Mouse (Mus musculus) midbrain, postnatal 0 days (tissue): ENCODE results near the gene Tfeb. TPM values are rescaled to one million over a fixed set of nuclear protein-coding genes. Genes with fewer than 3 reads are reported as not detected.

ENCODE experiments used
- ATAC-seq: fragments of 200-750 bp; cut with Nextera tagmentation; 2 replicates; pipeline ENCODE4 v1.8.0; 2017; ENCODE audit warnings: moderate number of reproducible peaks, mild to moderate bottlenecking, moderate TSS enrichment, moderate library complexity; ENCODE audit not compliant: low FRiP score
- DNase-seq: peaks from one replicate; pipeline ENCODE4 v3.0.0-alpha.2; 2015; ENCODE audit warnings: low spot score
- H3K27ac ChIP-seq: fragments of 300-500 bp; sonication (generic); 2 replicates; pipeline ENCODE4 v1.5.1; 2014; ENCODE audit warnings: low read depth, mild to moderate bottlenecking, low read length, mixed read lengths
- H3K27me3 ChIP-seq: fragments of 300-500 bp; sonication (generic); 2 replicates; pipeline ENCODE4 v1.6.1; 2014; ENCODE audit warnings: low read length, control low read depth, mixed read lengths; ENCODE audit not compliant: insufficient read depth
- H3K36me3 ChIP-seq: fragments of 300-500 bp; sonication (generic); 2 replicates; pipeline ENCODE4 v1.6.1; 2014; ENCODE audit warnings: low read length, control low read depth, mixed read lengths; ENCODE audit not compliant: insufficient read depth
- H3K4me1 ChIP-seq: fragments of 300-500 bp; sonication (generic); 2 replicates; pipeline ENCODE4 v1.6.1; 2014; ENCODE audit warnings: mild to moderate bottlenecking, control low read depth, antibody characterized with exemption, low read length, mixed read lengths; ENCODE audit not compliant: insufficient read depth
- H3K4me2 ChIP-seq: fragments of 300-500 bp; sonication (generic); 2 replicates; pipeline ENCODE4 v1.6.1; 2014; ENCODE audit warnings: low read depth, mild to moderate bottlenecking, low read length, mixed read lengths; ENCODE audit not compliant: poor library complexity, severe bottlenecking
- H3K4me3 ChIP-seq: fragments of 300-500 bp; sonication (generic); 2 replicates; pipeline ENCODE4 v1.5.1; 2014; ENCODE audit warnings: low read depth, mild to moderate bottlenecking, low read length, moderate library complexity
- H3K9ac ChIP-seq: fragments of 300-500 bp; sonication (generic); replicated peaks from 2 replicates; pipeline ENCODE4 v1.6.1; 2014; ENCODE audit warnings: mild to moderate bottlenecking, low read length, moderate library complexity, mixed read lengths; ENCODE audit not compliant: poor library complexity, severe bottlenecking
- H3K9me3 ChIP-seq: fragments of 300-500 bp; sonication (generic); 2 replicates; pipeline ENCODE4 v1.6.1; 2016; ENCODE audit warnings: low read length, control low read depth
- CTCF ChIP-seq: IDR thresholded peaks from 2 replicates; pipeline ENCODE4 v1.5.1; 2016; ENCODE audit warnings: antibody characterized with exemption, mild to moderate bottlenecking
- WGBS: fragments of 180-500 bp; shearing (Covaris S2); extraction: QIAGEN DNeasy Blood & Tissue Kit; methylation state at CpG from one replicate; pipeline ENCODE4 v1.1.7; 2014; 5-methylcytosine and 5-hydroxymethylcytosine counted together
- polyA plus RNA-seq: library from polyadenylated mRNA; unstranded; fragments of >200 nt; fragmentation: Nextera tagmentation; extraction: Ambion mirVana; gene quantifications from 2 replicates; pipeline ENCODE4 v1.2.1, GENCODE M21; 2015
- total RNA-seq: library from RNA; depleted of rRNA; stranded (reverse); fragments of >200 nt; gene quantifications from 2 replicates; pipeline ENCODE4 v1.2.3, GENCODE M21; 2014; rRNA removed

The Tfeb gene
- total and polyA plus RNA-seq, 2 experiments from 2014 or later: 4.0 to 9.6 TPM

DNA sequence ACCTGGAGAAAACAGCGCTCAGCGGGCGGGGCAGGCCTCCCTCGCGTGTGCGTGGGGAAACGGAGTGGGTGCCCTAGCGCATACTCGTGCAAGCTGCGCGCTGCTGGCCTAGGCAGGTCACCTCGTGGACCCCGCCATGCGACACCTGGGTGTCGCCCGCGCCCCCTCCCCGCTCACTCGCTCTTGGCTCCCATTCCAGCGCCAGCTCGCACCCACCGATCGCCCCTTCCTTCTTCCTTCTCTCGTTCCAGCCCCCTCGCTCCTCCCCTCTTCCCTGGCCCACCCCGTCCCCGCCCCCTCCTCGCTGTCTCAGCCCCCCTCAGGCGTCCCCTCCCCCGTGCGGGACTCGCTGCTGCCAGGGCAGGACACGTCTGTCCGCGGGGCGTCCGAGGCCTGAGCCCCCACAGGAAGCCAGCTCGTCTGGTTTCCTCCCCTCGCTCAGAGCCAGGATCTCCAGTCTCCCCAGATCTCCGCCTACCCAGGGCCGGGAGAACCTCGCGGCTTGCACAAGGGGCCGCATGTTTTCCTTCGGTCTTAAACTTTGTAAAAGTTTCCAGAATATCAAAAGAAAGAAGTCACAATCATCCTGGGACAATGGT is 96.3 kb downstream of the Tfeb start:
- H3K27me3 ChIP-seq: peaks cover 25% of the 10 kb centered on the region
- DNase-seq (peak; percentile 31), ATAC-seq (peak; percentile 50; the same call in 1 of the 2 replicates)
- peak overlapping the region; percentile 50; the same call in 1 of the 2 replicates for H3K9ac ChIP-seq
- H3K4me2 ChIP-seq: peak overlapping the region; percentile 89
- H3K27ac ChIP-seq: no peak overlapping the region
- TF ChIP-seq CTCF: no peak
- no peaks in the 10 kb centered on the region for H3K36me3 ChIP-seq
- peak overlapping the region; percentile 43 for H3K4me3 ChIP-seq
- WGBS: 0% methylated on average over 33 of the region's 45 CpGs
- no peaks in the 10 kb centered on the region for H3K9me3 ChIP-seq
- H3K4me1 ChIP-seq: peaks cover 6% of the 10 kb centered on the region; the same call in 1 of the 2 replicates

DNA sequence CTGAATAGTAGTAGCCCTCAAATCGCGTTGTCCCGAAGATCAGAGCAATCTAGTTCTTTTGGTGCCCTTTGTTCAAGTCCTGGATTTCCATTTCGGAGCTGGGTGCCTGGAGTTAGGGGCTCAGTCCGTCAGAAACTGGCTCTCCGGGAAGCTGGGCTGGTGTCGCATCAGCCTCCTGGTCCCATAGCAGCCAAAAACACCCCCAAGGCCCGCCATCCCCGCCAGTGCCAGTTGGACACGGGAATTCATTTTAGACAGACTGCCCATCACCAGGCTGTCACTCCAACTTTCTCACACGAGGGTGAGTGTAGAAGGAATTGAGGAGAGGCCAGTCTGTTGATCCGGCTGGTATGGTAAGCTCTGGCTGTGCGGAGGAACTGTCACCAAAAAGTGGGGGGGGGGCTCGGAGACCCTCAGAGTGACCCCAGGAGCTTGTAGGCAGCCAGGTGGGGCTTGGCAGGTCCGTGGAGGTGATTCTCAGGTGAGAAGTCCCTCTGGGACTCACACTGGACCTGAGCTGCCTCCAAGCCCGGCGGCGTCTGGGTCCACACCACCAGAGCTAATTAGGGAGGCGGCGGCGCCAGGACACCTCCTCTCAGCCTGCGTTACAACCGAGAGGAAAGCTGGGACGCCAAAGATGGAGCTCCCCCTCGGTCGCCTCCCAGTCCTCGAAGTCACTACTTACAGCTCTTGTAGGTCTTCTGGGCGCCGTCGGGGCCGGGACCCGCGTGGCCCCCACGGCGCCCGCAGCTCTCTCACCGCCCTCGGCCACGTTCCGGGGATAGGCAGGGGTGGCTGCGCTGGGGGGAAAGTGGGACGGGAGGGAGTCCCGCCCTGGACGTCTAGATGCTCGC is 97.0 kb downstream of the Tfeb start:
- ATAC-seq (no peak), DNase-seq (no peak)
- peak overlapping the region; percentile 89 for H3K4me2 ChIP-seq
- H3K27ac ChIP-seq: no peak overlapping the region
- no peaks in the 10 kb centered on the region for H3K36me3 ChIP-seq
- no peak for TF ChIP-seq CTCF
- H3K4me3 ChIP-seq: peak overlapping the region; percentile 43
- no peak overlapping the region for H3K9ac ChIP-seq
- WGBS: 1% methylated on average over 36 of the region's 45 CpGs
- peaks cover 6% of the 10 kb centered on the region; the same call in 1 of the 2 replicates for H3K4me1 ChIP-seq
- H3K27me3 ChIP-seq: peaks cover 25% of the 10 kb centered on the region
- H3K9me3 ChIP-seq: no peaks in the 10 kb centered on the region

DNA sequence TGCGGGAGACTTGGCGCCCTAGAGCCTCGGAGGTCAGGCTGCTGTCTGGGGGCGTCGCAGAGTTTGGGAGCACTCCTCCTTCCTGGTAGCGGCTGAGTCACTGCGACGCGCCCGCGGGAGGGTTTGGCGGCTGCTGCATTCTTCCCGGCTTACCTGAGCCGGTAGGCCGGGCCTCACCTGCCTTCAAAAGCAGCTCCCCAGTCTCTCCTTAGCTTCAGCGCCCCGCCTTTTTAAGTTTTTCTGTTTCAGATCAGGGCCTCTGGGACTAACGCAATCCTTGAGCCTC is 97.6 kb downstream of the Tfeb start, which contains the start of gene Mdfi:
Gene Mdfi (minus strand): TSS at position 210 of the 286 bp plus-strand sequence.
- H3K27ac ChIP-seq: no peak within 1 kb of the TSS
- DNase-seq (no peak), ATAC-seq (no peak)
- WGBS: 7% methylated on average over 18 of the region's 18 CpGs
- TF ChIP-seq CTCF: no peak
- H3K4me3 ChIP-seq: peak within 1 kb of the TSS; percentile 43
- H3K9me3 ChIP-seq: no peaks in the 10 kb centered on the region
- peaks cover 6% of the 10 kb centered on the region; the same call in 1 of the 2 replicates for H3K4me1 ChIP-seq
- H3K36me3 ChIP-seq: no peaks in the 10 kb centered on the region
- H3K27me3 ChIP-seq: peaks cover 25% of the 10 kb centered on the region
- peak within 1 kb of the TSS; percentile 89 for H3K4me2 ChIP-seq
- no peak within 1 kb of the TSS for H3K9ac ChIP-seq

DNA sequence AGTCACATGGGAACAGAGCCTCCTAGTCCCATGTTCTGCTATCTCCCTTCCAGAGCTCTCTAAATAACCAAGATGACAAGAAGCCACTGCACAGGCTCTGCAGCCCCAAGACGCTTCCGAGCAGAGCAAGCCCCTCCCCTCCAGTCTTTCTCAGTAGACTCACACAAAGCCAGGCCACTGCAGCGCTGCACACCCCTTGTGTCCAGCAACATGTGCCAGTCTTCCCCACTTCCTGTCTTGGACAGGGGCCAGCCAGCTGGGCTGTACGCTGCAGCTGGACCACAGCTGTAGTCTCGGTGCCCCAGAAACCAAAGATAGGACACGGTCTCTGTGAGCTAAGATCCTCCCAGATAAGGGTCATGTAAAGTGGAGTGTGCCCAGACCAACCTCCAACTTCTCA is 101.0 kb downstream of the Tfeb start:
- no peaks in the 10 kb centered on the region for H3K9me3 ChIP-seq
- H3K4me2 ChIP-seq: no peak overlapping the region
- no peak for TF ChIP-seq CTCF
- 58% methylated on average over 6 of the region's 6 CpGs for WGBS
- H3K27ac ChIP-seq: no peak overlapping the region
- no peak overlapping the region for H3K4me3 ChIP-seq
- ATAC-seq: no peak
- no peaks in the 10 kb centered on the region for H3K36me3 ChIP-seq
- no peak for DNase-seq
- no peak overlapping the region for H3K9ac ChIP-seq
- H3K27me3 ChIP-seq: peaks cover 16% of the 10 kb centered on the region
- H3K4me1 ChIP-seq: peaks cover 6% of the 10 kb centered on the region; the same call in 1 of the 2 replicates

DNA sequence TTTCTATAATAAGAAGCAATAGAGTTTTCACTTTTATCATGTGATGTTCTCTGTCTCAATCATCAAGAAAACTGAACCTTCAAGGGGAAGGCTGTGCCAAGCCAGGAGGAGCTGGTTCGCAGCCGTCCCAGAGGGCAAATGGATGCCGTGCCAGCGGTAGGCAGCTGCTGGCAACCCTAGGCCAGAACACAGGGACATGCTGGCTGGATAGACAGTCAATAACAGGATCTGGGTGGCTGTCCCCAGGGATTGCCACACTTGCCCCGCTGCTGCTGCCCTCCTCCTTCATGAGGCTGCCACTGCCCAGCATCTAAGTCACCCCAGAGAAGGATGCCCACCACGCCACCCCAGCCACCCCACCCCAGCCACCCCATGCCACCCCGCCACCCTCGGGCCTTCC is 104.7 kb downstream of the Tfeb start:
- Histone ChIP-seq H3K4me1 (no peaks in the 10 kb centered on the region), H3K4me2 (no peak overlapping the region), H3K36me3 (no peaks in the 10 kb centered on the region), H3K9ac (no peak overlapping the region), H3K9me3 (no peaks in the 10 kb centered on the region), H3K4me3 (no peak overlapping the region), H3K27ac (no peak overlapping the region), H3K27me3 (no peaks in the 10 kb centered on the region)
- no peak for TF ChIP-seq CTCF
- ATAC-seq (no peak), DNase-seq (no peak)
- WGBS: 89% methylated on average over 8 of the region's 8 CpGs

Other genes starting within 250 kb of the Tfeb start
- 15.1 and 25.1 TPM in 2 replicates for gene Taf8, start 234.7 kb upstream of the Tfeb start, total RNA-seq
- gene Taf8, start 234.7 kb upstream of the Tfeb start, polyA plus RNA-seq: 11.5 and 12.3 TPM in 2 replicates
- gene Ccnd3, start 232.0 kb upstream of the Tfeb start, total RNA-seq: 37.2 and 41.1 TPM in 2 replicates
- 52.6 and 57.0 TPM in 2 replicates for gene Ccnd3, start 232.0 kb upstream of the Tfeb start, polyA plus RNA-seq
- 25.8 and 26.0 TPM in 2 replicates for gene Bysl, start 125.5 kb upstream of the Tfeb start, total RNA-seq
- 31.9 and 33.1 TPM in 2 replicates for gene Bysl, start 125.5 kb upstream of the Tfeb start, polyA plus RNA-seq
- gene Med20, start 125.4 kb upstream of the Tfeb start, total RNA-seq: 33.8 and 44.7 TPM in 2 replicates
- 32.4 TPM in 2 replicates for gene Med20, start 125.4 kb upstream of the Tfeb start, polyA plus RNA-seq
- 3.2 and 8.0 TPM in 2 replicates for gene Gm20517, start 125.4 kb upstream of the Tfeb start, total RNA-seq
- gene Gm20517, start 125.4 kb upstream of the Tfeb start, polyA plus RNA-seq: 0.96 and 1.1 TPM in 2 replicates
- 24.3 and 24.4 TPM in 2 replicates for gene Usp49, start 106.3 kb upstream of the Tfeb start, total RNA-seq
- 3.7 and 3.9 TPM in 2 replicates for gene Usp49, start 106.3 kb upstream of the Tfeb start, polyA plus RNA-seq
- 117 and 136 TPM in 2 replicates for gene Tomm6, start 48.6 kb upstream of the Tfeb start, total RNA-seq
- gene Tomm6, start 48.6 kb upstream of the Tfeb start, polyA plus RNA-seq: 334 and 339 TPM in 2 replicates
- 128 and 165 TPM in 2 replicates for gene Frs3, start 48.0 kb upstream of the Tfeb start, total RNA-seq
- 68.9 and 75.7 TPM in 2 replicates for gene Frs3, start 48.0 kb upstream of the Tfeb start, polyA plus RNA-seq
- gene Gm21981, start 42.6 kb upstream of the Tfeb start, total RNA-seq: 5.2 and 5.8 TPM in 2 replicates
- gene Gm21981, start 42.6 kb upstream of the Tfeb start, polyA plus RNA-seq: 0.56 and 0.90 TPM in 2 replicates
- 2.5 and 3.2 TPM in 2 replicates for gene Prickle4, start 42.3 kb upstream of the Tfeb start, total RNA-seq
- 2.2 and 3.2 TPM in 2 replicates for gene Prickle4, start 42.3 kb upstream of the Tfeb start, polyA plus RNA-seq
- gene Pgc, start 10.2 kb upstream of the Tfeb start, total RNA-seq: 0.27 and 1.5 TPM in 2 replicates
- gene Pgc, start 10.2 kb upstream of the Tfeb start, polyA plus RNA-seq: 0.19 TPM in 1 of 2 replicates, not detected in the other
- gene Mdfi, start 97.7 kb downstream of the Tfeb start, total RNA-seq: 19.2 and 21.4 TPM in 2 replicates
- gene Mdfi, start 97.7 kb downstream of the Tfeb start, polyA plus RNA-seq: 1.3 and 1.6 TPM in 2 replicates
- gene Foxp4, start 187.6 kb downstream of the Tfeb start, total RNA-seq: 129 and 200 TPM in 2 replicates
- gene Foxp4, start 187.6 kb downstream of the Tfeb start, polyA plus RNA-seq: 50.8 and 55.4 TPM in 2 replicates